22 mouse cellular contexts compared by ENCODE assay signal in genomic region chr11:57159412-57159811, GRCm38 (mm10).
DNase-seq lines count a peak whose midpoint lies in the region; ATAC-seq and TF ChIP-seq lines count a peak whose summit lies in the region.
"Had no signal": no experiment of that assay in that cellular context is flagged by ENCODE, and none has a peak within 500 bp of the region (broad histone marks: within the 10 kb centered on the region; RNA-seq: fewer than 3 reads in every experiment).

No protein-coding gene starts in this region.

- no peak overlapping the region for H3K9ac ChIP-seq in midbrain, embryonic 11.5 days (ENCODE audit: low read length)
- H3K9ac ChIP-seq in midbrain, embryonic 16.5 days (ENCODE audit: low read depth, low read length): no peak overlapping the region
- H3K9ac ChIP-seq: embryonic facial prominence, embryonic 13.5 days; embryonic facial prominence, embryonic 15.5 days; forebrain, embryonic 12.5 days had no signal

- 78% methylated on average over 3 of the region's 3 CpGs for WGBS in midbrain, embryonic 11.5 days
- 69% methylated on average over 3 of the region's 3 CpGs for WGBS in midbrain, embryonic 16.5 days

- DNase-seq in layer of hippocampus, adult 2 months (ENCODE audit: low spot score in 2 of 2): no peak
- DNase-seq in layer of hippocampus, adult 9-11 months: no peak
- DNase-seq in midbrain, embryonic 11.5 days (ENCODE audit: low spot score, missing footprints): peak; percentile 56
- no peak for DNase-seq in frontal cortex, postnatal 25 days (ENCODE audit: low spot score in 2 of 2)
- DNase-seq: adrenal gland, adult 2 months; adrenal gland, postnatal 10 days; adrenal gland, postnatal 25 days; cerebellum, adult 11 months; cerebellum, adult 18-20 months; cerebellum, adult 8-10 months; cerebellum, adult 9-11 months; cerebellum, postnatal 14 days; cerebellum, postnatal 36 days; embryo, embryonic 11 days had no signal

- no peaks in the 10 kb centered on the region for H3K36me3 ChIP-seq in midbrain, embryonic 11.5 days (ENCODE audit: control insufficient read depth, insufficient read depth, low read length)
- H3K36me3 ChIP-seq in midbrain, embryonic 16.5 days (ENCODE audit: control insufficient read depth, insufficient read depth, low read length): no peaks in the 10 kb centered on the region
- H3K36me3 ChIP-seq: embryonic facial prominence, embryonic 13.5 days; embryonic facial prominence, embryonic 15.5 days; forebrain, embryonic 10.5 days; forebrain, embryonic 12.5 days had no signal

- no peak overlapping the region for H3K4me2 ChIP-seq in midbrain, embryonic 11.5 days
- H3K4me2 ChIP-seq in midbrain, embryonic 16.5 days (ENCODE audit: low read length): no peak overlapping the region
- H3K4me2 ChIP-seq: embryonic facial prominence, embryonic 13.5 days; embryonic facial prominence, embryonic 15.5 days; forebrain, embryonic 12.5 days had no signal

- no peaks in the 10 kb centered on the region for H3K27me3 ChIP-seq in midbrain, embryonic 11.5 days (ENCODE audit: control insufficient read depth, insufficient read depth, low read length)
- H3K27me3 ChIP-seq in midbrain, embryonic 16.5 days (ENCODE audit: control insufficient read depth, insufficient read depth, low read depth, low read length): no peaks in the 10 kb centered on the region
- H3K27me3 ChIP-seq: embryonic facial prominence, embryonic 13.5 days; embryonic facial prominence, embryonic 15.5 days; forebrain, embryonic 12.5 days had no signal

- H3K9me3 ChIP-seq in midbrain, embryonic 11.5 days (ENCODE audit: control insufficient read depth, low read length): no peaks in the 10 kb centered on the region
- peaks cover 4% of the 10 kb centered on the region; the same call in 1 of the 2 replicates for H3K9me3 ChIP-seq in midbrain, embryonic 16.5 days (replicated peaks; ENCODE audit: control insufficient read depth, low read length, poor library complexity, severe bottlenecking)
- H3K9me3 ChIP-seq: embryonic facial prominence, embryonic 13.5 days; embryonic facial prominence, embryonic 15.5 days; forebrain, embryonic 10.5 days; forebrain, embryonic 12.5 days had no signal

- no peak for TF ChIP-seq CTCF in layer of hippocampus, adult 2 months (conservative IDR thresholded peaks at IDR 0.05)

- no peak overlapping the region for H3K4me3 ChIP-seq in layer of hippocampus, adult 2 months
- no peak overlapping the region for H3K4me3 ChIP-seq in midbrain, embryonic 11.5 days (ENCODE audit: low read depth, low read length)
- no peak overlapping the region for H3K4me3 ChIP-seq in midbrain, embryonic 16.5 days (ENCODE audit: low read depth, low read length)
- H3K4me3 ChIP-seq: embryonic facial prominence, embryonic 13.5 days; embryonic facial prominence, embryonic 15.5 days; erythroblast, embryonic 14.5 days; forebrain, embryonic 10.5 days; forebrain, embryonic 12.5 days had no signal

- no peak for ATAC-seq in midbrain, embryonic 11.5 days (ENCODE audit: low FRiP score)
- ATAC-seq in midbrain, embryonic 16.5 days: no peak
- ATAC-seq: forebrain, embryonic 14.5 days; forebrain, embryonic 16.5 days had no signal

- H3K27ac ChIP-seq in layer of hippocampus, adult 2 months: peak overlapping the region; percentile 56; the same call in 1 of the 2 replicates
- no peak overlapping the region for H3K27ac ChIP-seq in midbrain, embryonic 11.5 days (ENCODE audit: low read depth, low read length)
- no peak overlapping the region for H3K27ac ChIP-seq in midbrain, embryonic 16.5 days (ENCODE audit: low read length)
- H3K27ac ChIP-seq: embryonic facial prominence, embryonic 13.5 days; embryonic facial prominence, embryonic 15.5 days; forebrain, embryonic 10.5 days; forebrain, embryonic 12.5 days had no signal

- H3K4me1 ChIP-seq in midbrain, embryonic 11.5 days (ENCODE audit: control insufficient read depth, insufficient read depth, low read length): 0 out of 2 replicates have a peak, but pooled peaks cover 4% of the 10 kb centered on the region
- peaks cover 23% of the 10 kb centered on the region for H3K4me1 ChIP-seq in midbrain, embryonic 16.5 days (ENCODE audit: control insufficient read depth, insufficient read depth, low read length)
- H3K4me1 ChIP-seq: embryonic facial prominence, embryonic 15.5 days had no signal
